Mouse (Mus musculus) limb, embryonic 10.5 days (tissue): ENCODE measurements at regions not wholly inside any gene's neighbourhood (a gene's known extent, or its start where the extent isn't known, plus 50 kb on each side); places are given as distances from the start of the nearest gene placed in this dataset.

Experiments used
- DNase-seq: peaks from one replicate; pipeline ENCODE4 v3.0.0-alpha.2; 2017; ENCODE audit warnings: low spot score
- H3K27ac ChIP-seq: fragments of 300-500 bp; sonication (generic); 2 replicates; pipeline ENCODE4 v1.5.1; 2016; ENCODE audit warnings: mild to moderate bottlenecking
- H3K27me3 ChIP-seq: fragments of 300-500 bp; sonication (generic); 2 replicates; pipeline ENCODE4 v1.6.1; 2016; ENCODE audit warnings: low read depth, mild to moderate bottlenecking; ENCODE audit not compliant: poor library complexity, severe bottlenecking
- H3K36me3 ChIP-seq: fragments of 300-500 bp; sonication (generic); 2 replicates; pipeline ENCODE4 v1.6.1; 2016; ENCODE audit warnings: mild to moderate bottlenecking, moderate library complexity
- H3K4me1 ChIP-seq: fragments of 300-500 bp; sonication (generic); 2 replicates; pipeline ENCODE4 v1.6.1; 2016
- H3K4me3 ChIP-seq: fragments of 300-500 bp; sonication (generic); 2 replicates; pipeline ENCODE4 v1.5.1; 2016; ENCODE audit warnings: mild to moderate bottlenecking, moderate library complexity
- H3K9me3 ChIP-seq: fragments of 300-500 bp; sonication (generic); replicated peaks from 2 replicates; pipeline ENCODE4 v1.6.1; 2016; ENCODE audit warnings: mild to moderate bottlenecking
- WGBS: fragments of 180-500 bp; shearing (Covaris S2); methylation state at CpG from one replicate; pipeline ENCODE4 v1.1.7; 2016; 5-methylcytosine and 5-hydroxymethylcytosine counted together

DNA sequence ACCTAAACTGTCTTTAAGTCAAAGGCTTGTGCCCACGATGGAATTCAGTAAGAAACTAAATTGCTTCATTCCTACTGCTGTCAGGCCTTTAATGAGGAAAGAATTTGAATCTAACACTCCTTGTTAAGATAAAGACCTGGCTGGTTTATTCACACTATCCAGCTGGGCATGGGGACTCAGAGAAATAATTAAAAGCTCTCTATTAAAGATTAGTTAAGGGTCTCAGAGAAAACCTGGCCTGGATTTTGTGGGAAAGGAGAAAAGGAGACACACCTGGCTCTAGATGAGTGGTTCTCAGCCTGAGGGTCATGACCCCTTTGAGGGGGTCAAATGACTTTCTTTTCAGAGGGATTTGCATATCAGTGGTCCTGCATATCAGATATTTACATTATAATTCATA is 178.7 kb downstream of the Plpp3 start:
- Histone ChIP-seq H3K36me3 (no peaks in the 10 kb centered on the region), H3K4me3 (no peak overlapping the region), H3K27ac (no peak overlapping the region), H3K27me3 (no peaks in the 10 kb centered on the region), H3K4me1 (peaks cover 25% of the 10 kb centered on the region), H3K9me3 (no peaks in the 10 kb centered on the region)
- 56% methylated on average over 1 of the region's 1 CpGs for WGBS
- DNase-seq: no peak

DNA sequence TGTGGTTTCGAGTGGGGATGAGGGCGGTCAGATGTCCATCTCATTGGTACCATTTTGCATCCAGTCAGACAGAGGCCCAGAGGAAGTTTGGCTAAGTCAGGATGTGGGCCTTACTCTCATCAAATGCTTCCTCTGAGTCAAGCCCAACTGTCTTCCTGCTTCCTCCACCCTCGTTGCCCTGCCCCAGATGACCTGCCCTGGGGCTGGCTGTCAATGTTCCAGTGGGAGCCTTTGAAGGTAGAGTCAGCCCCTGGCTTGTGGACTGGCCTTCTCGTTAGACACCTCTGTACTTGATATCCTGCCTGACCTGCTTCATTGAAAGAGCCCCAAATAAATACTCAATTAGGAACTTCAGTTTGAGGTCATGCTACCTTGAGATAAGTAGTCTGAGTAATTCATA is 179.4 kb downstream of the Plpp3 start:
- Histone ChIP-seq H3K36me3 (no peaks in the 10 kb centered on the region), H3K4me3 (no peak overlapping the region), H3K27ac (peak overlapping the region; percentile 36; the same call in 1 of the 2 replicates), H3K4me1 (peaks cover 28% of the 10 kb centered on the region), H3K27me3 (no peaks in the 10 kb centered on the region), H3K9me3 (no peaks in the 10 kb centered on the region)
- DNase-seq: no peak
- WGBS: 52% methylated on average over 4 of the region's 4 CpGs

DNA sequence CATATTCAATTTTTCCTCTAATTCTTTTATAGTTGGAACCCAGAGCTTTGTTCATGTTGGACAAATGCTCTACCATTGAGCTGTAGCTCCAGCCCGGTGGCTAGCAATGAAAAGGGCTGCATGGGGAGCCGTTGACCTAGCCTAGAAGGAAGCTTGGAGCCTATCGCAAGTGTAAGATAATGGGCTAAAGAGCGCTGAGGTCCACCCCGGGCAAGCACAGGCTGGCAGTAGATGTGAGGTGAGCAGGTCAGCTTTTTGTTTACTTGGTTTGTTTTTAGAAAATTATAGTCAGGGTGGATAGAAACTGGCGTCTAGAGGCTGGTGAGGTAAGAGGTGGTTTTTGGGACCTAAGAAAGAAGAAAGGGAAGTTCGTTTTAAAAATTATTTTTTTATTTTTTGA is 181.0 kb downstream of the Plpp3 start:
- no peaks in the 10 kb centered on the region for H3K9me3 ChIP-seq
- no peaks in the 10 kb centered on the region for H3K27me3 ChIP-seq
- H3K4me3 ChIP-seq: no peak overlapping the region
- WGBS: 84% methylated on average over 7 of the region's 7 CpGs
- no peak for DNase-seq
- no peaks in the 10 kb centered on the region for H3K36me3 ChIP-seq
- H3K27ac ChIP-seq: no peak overlapping the region
- peaks cover 30% of the 10 kb centered on the region for H3K4me1 ChIP-seq

DNA sequence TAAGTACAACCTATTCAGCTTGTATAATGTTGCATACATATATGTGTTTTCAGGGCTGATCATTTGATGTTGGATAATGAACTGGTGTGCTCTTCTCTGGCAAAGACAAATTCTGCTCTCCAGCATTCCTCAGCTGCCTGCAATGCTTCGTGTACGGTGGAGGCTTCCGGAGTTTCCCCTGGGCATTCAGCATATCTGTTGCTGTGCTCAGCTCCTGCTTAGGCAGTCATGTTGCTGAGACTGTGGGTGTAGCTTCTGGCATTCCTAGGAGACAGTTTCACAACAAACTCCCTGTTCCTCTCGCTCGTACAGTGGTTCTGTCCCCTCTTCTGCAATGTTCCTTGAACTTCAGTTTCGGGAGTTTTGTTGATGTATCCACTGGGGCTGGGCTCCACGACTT is 181.7 kb downstream of the Plpp3 start:
- H3K27me3 ChIP-seq: no peaks in the 10 kb centered on the region
- 78% methylated on average over 7 of the region's 7 CpGs for WGBS
- H3K27ac ChIP-seq: no peak overlapping the region
- no peaks in the 10 kb centered on the region for H3K36me3 ChIP-seq
- DNase-seq: no peak
- no peaks in the 10 kb centered on the region for H3K9me3 ChIP-seq
- H3K4me1 ChIP-seq: peaks cover 30% of the 10 kb centered on the region
- no peak overlapping the region for H3K4me3 ChIP-seq

DNA sequence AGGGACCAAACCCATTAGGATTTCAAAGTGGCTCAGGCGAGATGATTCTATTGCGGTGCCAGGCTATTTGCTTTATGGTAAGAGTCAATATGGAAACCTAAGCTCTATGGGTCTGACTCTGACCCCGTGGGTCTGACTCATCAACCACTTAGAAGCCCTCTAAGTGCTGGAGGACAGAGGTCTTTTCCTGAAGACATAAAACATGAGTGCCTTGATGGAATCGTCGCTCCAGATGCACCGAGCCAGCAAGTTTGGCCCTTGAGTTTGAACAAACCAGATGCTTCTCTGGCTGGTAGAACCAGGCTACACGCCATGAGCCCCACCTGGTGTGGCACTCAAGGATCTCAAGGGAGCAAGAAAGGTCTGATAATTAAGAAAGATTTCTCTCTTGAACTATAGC is 184.1 kb downstream of the Plpp3 start:
- Histone ChIP-seq H3K4me3 (no peak overlapping the region), H3K36me3 (no peaks in the 10 kb centered on the region), H3K27ac (no peak overlapping the region), H3K27me3 (no peaks in the 10 kb centered on the region), H3K9me3 (no peaks in the 10 kb centered on the region), H3K4me1 (peaks cover 19% of the 10 kb centered on the region)
- no peak for DNase-seq
- 51% methylated on average over 7 of the region's 7 CpGs for WGBS

DNA sequence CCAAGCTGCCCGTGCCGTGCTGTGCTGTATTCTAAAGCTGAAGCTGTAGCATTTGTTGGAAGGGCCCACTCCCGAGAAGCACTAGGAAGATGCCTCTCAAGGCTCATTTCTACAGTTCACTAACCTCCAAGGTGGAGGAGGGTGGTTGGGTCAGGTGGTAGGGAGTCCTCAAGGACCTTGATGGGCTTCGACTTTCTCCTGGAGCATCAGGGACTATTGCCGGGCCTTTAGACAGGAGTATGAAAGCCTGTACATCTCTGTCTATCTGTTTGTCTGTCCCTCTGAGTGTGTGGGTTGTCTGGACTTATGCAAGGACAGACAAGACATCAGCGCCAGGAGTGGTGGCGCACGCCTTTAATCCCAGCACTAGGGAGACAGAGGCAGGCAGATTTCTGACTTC is 189.7 kb downstream of the Plpp3 start:
- no peak overlapping the region; the same call in 1 of the 2 replicates for H3K27ac ChIP-seq
- WGBS: 94% methylated on average over 8 of the region's 8 CpGs
- no peak for DNase-seq
- peaks cover 40% of the 10 kb centered on the region for H3K4me1 ChIP-seq
- H3K9me3 ChIP-seq: no peaks in the 10 kb centered on the region
- no peaks in the 10 kb centered on the region for H3K36me3 ChIP-seq
- H3K27me3 ChIP-seq: no peaks in the 10 kb centered on the region
- H3K4me3 ChIP-seq: no peak overlapping the region

DNA sequence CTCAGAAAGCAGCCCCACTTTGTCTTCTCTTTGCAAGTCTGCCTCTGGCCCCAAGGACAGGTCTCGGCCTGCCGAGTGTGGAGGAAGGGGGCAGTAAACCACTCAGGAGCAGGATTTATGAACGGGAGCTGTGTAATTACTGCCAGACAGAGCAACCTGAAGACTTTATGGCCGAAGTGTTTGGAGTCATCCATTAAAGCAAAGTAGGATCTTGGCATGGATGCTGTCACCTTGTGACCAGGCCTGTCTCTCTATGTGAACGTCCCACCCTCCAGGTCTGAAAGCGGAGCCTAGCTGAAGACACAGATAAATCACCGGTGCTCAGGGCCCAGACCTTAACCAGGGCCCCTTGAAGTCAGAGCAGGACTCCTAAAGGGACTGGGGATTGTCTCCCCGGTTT is 190.8 kb downstream of the Plpp3 start:
- peak overlapping the region; percentile 80 for H3K27ac ChIP-seq
- H3K36me3 ChIP-seq: no peaks in the 10 kb centered on the region
- no peaks in the 10 kb centered on the region for H3K9me3 ChIP-seq
- no peak overlapping the region for H3K4me3 ChIP-seq
- 10% methylated on average over 8 of the region's 8 CpGs for WGBS
- H3K27me3 ChIP-seq: no peaks in the 10 kb centered on the region
- peak; percentile 74 for DNase-seq
- peaks cover 50% of the 10 kb centered on the region for H3K4me1 ChIP-seq

DNA sequence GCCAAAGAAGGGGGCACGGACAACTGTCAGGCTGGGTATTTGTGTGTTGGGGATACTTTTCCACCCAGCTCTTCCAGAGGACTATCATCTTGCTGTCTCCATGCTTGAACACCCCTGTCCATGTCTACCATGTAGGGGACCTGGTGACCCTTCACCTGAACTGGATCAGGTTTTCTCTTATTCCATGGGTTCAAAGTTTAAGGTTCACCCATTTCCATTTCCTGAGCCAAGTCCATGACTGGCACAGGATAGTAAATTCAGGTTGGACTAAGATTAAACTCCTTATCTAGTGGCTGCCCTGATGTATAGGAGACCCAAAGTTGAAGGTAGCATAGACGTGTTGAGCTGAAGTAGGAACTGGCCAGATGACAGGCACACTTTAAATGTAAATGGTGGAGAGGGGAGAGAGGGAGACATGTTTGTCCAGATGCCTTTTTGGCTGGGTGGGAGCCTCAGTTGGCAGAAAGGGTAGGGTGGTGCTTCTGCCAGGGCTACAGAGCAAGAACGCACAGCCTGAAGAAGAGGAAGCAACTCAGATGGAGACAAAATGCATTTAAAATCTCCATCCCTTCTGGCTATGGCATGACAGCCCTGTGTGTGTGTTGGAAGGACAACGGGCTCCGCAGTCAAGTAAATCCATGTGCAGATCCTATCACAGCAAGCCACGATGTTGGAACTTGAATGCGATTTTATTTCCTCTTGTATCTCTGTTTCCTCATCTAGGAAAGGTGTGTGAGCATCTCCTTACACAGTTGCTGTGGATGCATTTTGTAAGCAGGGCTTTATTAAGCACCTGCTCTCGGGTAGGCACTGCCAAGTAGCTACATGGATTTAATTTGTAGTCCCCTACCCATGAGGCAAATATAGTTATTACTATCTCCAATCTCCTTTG is 192.4 kb downstream of the Plpp3 start:
- Histone ChIP-seq H3K4me1 (peaks cover 54% of the 10 kb centered on the region), H3K27ac (peak overlapping the region; percentile 30; the same call in 1 of the 2 replicates), H3K27me3 (no peaks in the 10 kb centered on the region), H3K9me3 (no peaks in the 10 kb centered on the region), H3K36me3 (no peaks in the 10 kb centered on the region), H3K4me3 (no peak overlapping the region)
- peak; percentile 27 for DNase-seq
- WGBS: 91% methylated on average over 8 of the region's 8 CpGs

DNA sequence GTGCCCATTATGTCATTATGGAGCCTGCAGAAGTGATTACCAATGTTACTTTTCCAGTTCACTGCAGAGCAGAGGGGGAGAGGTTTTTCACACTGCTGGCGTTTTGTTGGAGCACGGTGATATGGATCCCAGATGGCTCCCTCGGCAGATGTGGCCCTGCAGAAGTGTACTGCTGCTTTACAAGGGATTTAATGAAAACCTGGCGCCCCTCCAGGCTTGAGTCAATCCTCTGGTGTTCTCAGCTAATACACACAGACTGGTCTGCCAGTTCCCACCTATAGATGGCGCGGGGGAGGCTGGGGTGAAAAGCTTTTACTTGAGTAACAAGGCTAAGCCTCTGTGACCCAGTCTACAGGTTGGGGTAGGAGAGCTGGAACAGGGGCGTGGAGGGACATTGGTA is 195.2 kb downstream of the Plpp3 start:
- Histone ChIP-seq H3K4me1 (peaks cover 66% of the 10 kb centered on the region), H3K36me3 (no peaks in the 10 kb centered on the region), H3K4me3 (no peak overlapping the region), H3K9me3 (no peaks in the 10 kb centered on the region), H3K27me3 (no peaks in the 10 kb centered on the region), H3K27ac (peak overlapping the region; percentile 65)
- peak; percentile 82 for DNase-seq
- WGBS: 42% methylated on average over 7 of the region's 7 CpGs

DNA sequence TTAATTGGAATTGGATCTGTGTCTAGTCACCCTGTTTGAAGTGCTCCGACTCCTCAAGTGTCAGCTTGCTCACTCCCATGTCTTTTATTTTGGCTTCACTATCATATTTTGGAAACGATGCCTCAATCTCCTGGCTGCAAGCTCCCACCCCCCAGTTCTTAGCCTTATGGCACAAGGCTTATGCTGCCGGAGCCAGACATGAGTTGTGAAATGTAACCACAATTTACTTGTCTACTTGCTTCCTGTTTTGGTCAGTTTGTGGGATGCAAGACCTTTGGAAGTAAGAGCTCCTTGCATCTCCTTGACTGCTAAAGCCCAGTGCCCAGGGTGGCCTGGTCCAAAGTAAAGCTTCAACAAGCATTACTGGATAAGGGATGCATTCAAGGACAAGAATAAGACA is 195.8 kb downstream of the Plpp3 start:
- peak overlapping the region; percentile 65 for H3K27ac ChIP-seq
- no peak overlapping the region for H3K4me3 ChIP-seq
- no peaks in the 10 kb centered on the region for H3K27me3 ChIP-seq
- peaks cover 60% of the 10 kb centered on the region for H3K4me1 ChIP-seq
- WGBS: 82% methylated on average over 3 of the region's 3 CpGs
- no peaks in the 10 kb centered on the region for H3K9me3 ChIP-seq
- no peaks in the 10 kb centered on the region for H3K36me3 ChIP-seq
- DNase-seq: peak; percentile 28

DNA sequence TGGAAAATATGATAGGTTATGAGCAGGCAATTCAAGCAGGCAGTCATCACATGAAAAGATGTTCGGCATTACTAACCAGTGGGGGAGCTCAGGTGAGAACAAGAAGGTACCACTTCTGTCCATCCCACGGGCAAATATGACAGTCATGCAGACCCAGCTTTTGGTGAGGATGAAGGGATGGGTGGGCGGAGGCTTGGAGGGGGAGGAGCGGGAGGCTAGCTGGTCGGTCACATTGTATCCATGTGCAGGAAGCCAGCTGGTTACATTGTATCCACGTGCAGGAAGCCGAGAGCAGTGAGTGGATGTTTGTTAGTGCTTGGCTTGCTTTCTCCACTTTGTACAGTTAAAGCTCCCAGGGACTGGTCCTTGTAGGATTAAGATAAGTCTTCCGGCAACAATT is 196.9 kb downstream of the Plpp3 start:
- no peaks in the 10 kb centered on the region for H3K36me3 ChIP-seq
- WGBS: 82% methylated on average over 8 of the region's 8 CpGs
- H3K9me3 ChIP-seq: no peaks in the 10 kb centered on the region

DNA sequence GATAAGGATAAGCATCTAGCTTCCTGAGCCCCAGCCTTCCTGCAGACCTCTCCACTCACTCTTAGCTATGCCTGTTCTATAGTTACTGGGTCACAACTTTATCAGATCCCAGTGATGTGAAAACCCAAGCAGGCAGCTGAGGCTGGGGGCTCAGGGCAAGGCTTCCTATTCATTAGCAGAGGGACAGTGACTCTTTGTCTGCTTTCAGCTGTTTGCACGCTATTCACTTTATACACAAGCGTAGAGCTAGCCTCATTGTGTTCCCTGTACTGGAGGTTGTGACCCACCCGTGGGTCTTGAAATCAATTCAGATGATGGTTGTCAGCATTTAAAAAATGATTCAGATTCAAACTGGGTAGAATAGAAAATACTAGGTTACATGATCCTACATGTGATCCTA is 199.5 kb downstream of the Plpp3 start:
- no peak overlapping the region for H3K4me3 ChIP-seq
- no peaks in the 10 kb centered on the region for H3K9me3 ChIP-seq
- H3K27ac ChIP-seq: 0 out of 2 replicates have a peak overlapping the region, but pooled peaks have one; percentile 25
- DNase-seq: peak; percentile 23
- H3K36me3 ChIP-seq: no peaks in the 10 kb centered on the region
- H3K4me1 ChIP-seq: peaks cover 31% of the 10 kb centered on the region
- H3K27me3 ChIP-seq: no peaks in the 10 kb centered on the region
- 81% methylated on average over 3 of the region's 3 CpGs for WGBS

More for the DNA sequence above, 196.9 kb downstream of the Plpp3 start:
- peaks cover 49% of the 10 kb centered on the region for H3K4me1 ChIP-seq
- DNase-seq: peak; percentile 29
- H3K27me3 ChIP-seq: no peaks in the 10 kb centered on the region
- no peak overlapping the region for H3K27ac ChIP-seq
- no peak overlapping the region for H3K4me3 ChIP-seq

DNA sequence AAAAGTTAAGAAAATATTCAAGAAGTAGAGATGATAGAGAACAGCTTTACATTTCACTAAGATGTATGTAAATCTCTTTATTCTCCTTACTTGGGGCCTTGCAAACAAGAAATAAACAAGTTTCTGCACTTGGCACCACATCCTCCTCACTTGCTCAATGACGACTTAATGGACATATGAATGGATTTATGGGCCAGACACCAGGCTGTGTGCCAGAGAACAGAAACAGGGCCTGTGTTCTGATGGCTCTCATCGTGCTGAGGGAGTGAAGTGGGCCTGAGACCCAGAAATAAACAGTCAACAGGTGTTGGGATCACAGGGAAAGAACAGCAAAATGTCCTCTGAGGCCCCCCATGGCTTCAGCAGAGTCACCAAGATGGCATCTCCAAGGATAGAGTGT is 201.6 kb downstream of the Plpp3 start:
- no peaks in the 10 kb centered on the region for H3K36me3 ChIP-seq
- H3K4me3 ChIP-seq: no peak overlapping the region
- no peak overlapping the region for H3K27ac ChIP-seq
- peak; percentile 28 for DNase-seq
- no peaks in the 10 kb centered on the region for H3K9me3 ChIP-seq
- WGBS: 29% methylated on average over 2 of the region's 2 CpGs
- no peaks in the 10 kb centered on the region for H3K27me3 ChIP-seq
- H3K4me1 ChIP-seq: peaks cover 21% of the 10 kb centered on the region
